Mouse (Mus musculus) activated CD4-positive, CD25-positive, alpha-beta regulatory T cell, adult 4 months (primary cell): ENCODE results near the gene Gm27179. TPM values are rescaled to one million over a fixed set of nuclear protein-coding genes. Genes with fewer than 3 reads are reported as not detected.
"Not testable (repeated sequence)": the region's sequence is repeated elsewhere in the genome, so short reads cannot be mapped to it uniquely, and the experiment has no call there.

ENCODE experiments used
- ATAC-seq: one replicate; pipeline ENCODE4 v1.8.0; 2017
- polyA plus RNA-seq, 2 experiments: library from polyadenylated mRNA; unstranded; fragments of 100-300 nt; shearing (Covaris generic); gene quantifications; one replicate each; pipeline ENCODE4 v1.2.1; 2017

Gene Gm27179
- polyA plus RNA-seq, 2 experiments from 2014 or later = not detected

DNA sequence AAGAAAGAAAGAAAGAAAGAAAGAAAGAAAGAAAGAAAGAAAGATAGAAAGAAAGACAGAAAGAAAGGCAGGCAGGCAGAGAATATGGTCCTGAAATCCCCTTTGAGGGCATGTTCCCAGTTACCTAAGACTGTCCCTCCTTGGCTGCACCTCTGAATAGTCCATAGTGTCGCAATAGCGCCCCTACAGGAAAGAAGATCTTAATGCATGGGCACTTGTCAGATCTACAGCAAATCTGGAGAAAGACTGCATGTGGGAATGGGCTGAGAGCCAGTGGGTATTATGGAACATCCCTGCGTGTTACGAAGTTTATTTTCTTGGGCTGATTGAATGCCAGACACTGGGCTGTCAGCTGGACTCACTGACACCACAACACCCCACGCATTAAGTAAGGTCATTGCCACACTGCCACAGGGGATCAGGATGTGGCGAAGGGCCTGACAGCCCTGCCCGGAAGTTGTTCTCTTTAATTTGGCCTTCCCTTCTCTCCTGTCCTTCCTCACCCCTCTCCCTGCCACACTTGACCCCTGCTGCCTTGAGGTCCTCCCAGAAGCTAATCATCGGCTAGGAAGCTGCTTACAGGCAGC is 42.1 kb downstream of the Gm27179 start:
- not testable (repeated sequence) for ATAC-seq

DNA sequence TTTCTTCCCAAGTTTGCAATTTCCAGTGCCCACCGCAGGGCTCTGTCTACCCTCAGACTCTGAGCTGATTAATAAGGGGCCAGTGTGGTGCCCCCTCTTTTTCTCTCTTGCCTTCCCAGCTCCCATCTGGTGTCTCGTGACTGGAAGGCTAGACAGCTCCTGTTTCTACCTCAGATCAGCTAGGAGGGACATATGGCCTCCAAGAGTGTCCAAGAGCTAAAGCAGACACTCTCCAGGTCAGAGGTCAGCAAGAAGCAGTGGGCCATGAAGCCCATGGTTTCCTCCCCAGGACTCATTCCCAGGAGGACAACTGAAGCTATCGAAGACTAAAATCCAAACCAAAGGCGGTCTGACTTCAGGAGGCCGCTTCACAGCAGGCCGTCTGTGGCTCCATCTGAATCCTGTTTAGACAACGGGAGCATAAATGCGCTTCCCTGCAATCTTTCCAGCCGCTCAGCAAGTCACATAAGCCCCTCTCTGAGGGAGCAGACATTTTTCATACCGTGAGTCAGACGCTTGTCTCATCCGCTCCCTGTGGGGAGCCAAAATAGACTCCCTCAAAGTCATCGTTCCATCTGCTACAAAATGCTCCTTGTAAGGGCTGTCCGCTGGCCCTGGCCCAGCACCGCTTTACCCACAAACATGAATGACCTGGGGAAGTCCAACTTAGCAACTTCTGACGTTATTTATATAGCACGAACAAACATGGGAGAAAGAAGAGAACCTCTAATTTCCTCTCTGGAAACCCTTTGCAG is 44.6 kb downstream of the Gm27179 start:
- ATAC-seq = not testable (repeated sequence)

DNA sequence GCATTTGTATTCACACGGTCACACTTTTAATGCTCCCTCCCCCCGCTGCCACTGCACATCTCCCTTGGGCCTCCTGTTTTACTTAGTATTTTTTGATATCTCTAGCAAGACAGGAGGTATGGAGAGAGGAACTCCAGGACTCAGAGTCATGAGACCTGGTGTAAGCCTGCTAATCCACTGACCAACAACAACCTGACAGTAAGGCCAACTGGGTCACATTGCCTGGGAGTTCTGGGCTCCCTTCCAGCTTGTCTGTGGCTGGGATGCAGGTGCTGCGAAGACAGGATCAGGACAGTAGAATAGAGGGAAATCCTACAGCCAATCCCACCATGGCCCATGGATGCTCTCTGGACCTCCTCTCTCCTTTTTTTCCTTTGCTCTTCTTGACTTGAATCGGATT is 47.9 kb downstream of the Gm27179 start:
- not testable (repeated sequence) for ATAC-seq

Other genes with a start within 250 kb of the Gm27179 start
- gene Synb, start 218.2 kb downstream of the Gm27179 start, polyA plus RNA-seq = under 1 TPM in 1 of 2 experiments, not detected in 1; 0.19 TPM
- not detected for gene Gm16867, start 9.2 kb downstream of the Gm27179 start, polyA plus RNA-seq
- gene Entpd4b, start 42.9 kb upstream of the Gm27179 start, polyA plus RNA-seq = 1 to 10 TPM; 4.2 to 4.7 TPM